Mouse (Mus musculus) cerebellum, adult 2 months (tissue): Measurements from ENCODE around the gene Gm7951.
"Not testable (repeated sequence)": the region's sequence is repeated elsewhere in the genome, so short reads cannot be mapped to it uniquely, and the experiment has no call there.

ENCODE experiments used
- CTCF ChIP-seq: fragments of 200-500 bp; IDR thresholded peaks from 2 replicates; pipeline ENCODE4 v1.5.1; 2011; ENCODE audit warnings: low read depth, mild to moderate bottlenecking, control low read depth, low read length, moderate library complexity, borderline replicate concordance; ENCODE audit not compliant: insufficient read depth
- POLR2A ChIP-seq: fragments of 200-500 bp; IDR thresholded peaks from 2 replicates; pipeline ENCODE4 v1.6.1; 2011; ENCODE audit warnings: low read length, control low read depth, borderline replicate concordance; ENCODE audit not compliant: insufficient read depth

DNA sequence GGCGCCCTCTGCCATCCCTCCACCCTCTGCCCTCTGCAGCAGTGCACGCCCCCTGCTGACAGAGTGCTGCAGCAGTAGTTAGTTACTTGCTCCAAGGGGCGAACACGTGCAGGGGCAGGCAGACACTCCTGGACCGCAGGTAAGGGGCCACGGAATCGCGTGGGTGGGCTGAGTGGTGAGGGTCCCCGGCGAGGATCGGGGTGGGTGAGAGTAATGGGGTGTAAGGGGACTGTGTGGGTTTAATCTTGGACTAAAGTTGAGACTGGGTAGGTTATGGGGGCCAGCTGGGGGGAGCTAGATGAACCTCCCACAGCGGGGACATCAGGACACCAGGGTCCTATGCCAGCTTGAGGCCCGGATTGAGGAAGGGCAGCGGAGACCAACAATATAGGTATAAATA is 16.6 kb upstream of the Gm7951 start:
- not testable (repeated sequence) for TF ChIP-seq CTCF, POLR2A
